Mouse (Mus musculus) midbrain, postnatal 0 days (tissue): ENCODE results near the gene Dcaf8. TPM values are rescaled to one million over a fixed set of nuclear protein-coding genes. Genes with fewer than 3 reads are reported as not detected.
A peak's percentile ranks its signal among the peaks of the same experiment; 100 is the strongest.

ENCODE experiments used
- ATAC-seq: fragments of 200-750 bp; cut with Nextera tagmentation; 2 replicates; pipeline ENCODE4 v1.8.0; 2017; ENCODE audit warnings: moderate number of reproducible peaks, mild to moderate bottlenecking, moderate TSS enrichment, moderate library complexity; ENCODE audit not compliant: low FRiP score
- DNase-seq: peaks from one replicate; pipeline ENCODE4 v3.0.0-alpha.2; 2015; ENCODE audit warnings: low spot score
- H3K27ac ChIP-seq: fragments of 300-500 bp; sonication (generic); 2 replicates; pipeline ENCODE4 v1.5.1; 2014; ENCODE audit warnings: low read depth, mild to moderate bottlenecking, low read length, mixed read lengths
- H3K27me3 ChIP-seq: fragments of 300-500 bp; sonication (generic); 2 replicates; pipeline ENCODE4 v1.6.1; 2014; ENCODE audit warnings: low read length, control low read depth, mixed read lengths; ENCODE audit not compliant: insufficient read depth
- H3K36me3 ChIP-seq: fragments of 300-500 bp; sonication (generic); 2 replicates; pipeline ENCODE4 v1.6.1; 2014; ENCODE audit warnings: low read length, control low read depth, mixed read lengths; ENCODE audit not compliant: insufficient read depth
- H3K4me1 ChIP-seq: fragments of 300-500 bp; sonication (generic); 2 replicates; pipeline ENCODE4 v1.6.1; 2014; ENCODE audit warnings: mild to moderate bottlenecking, control low read depth, antibody characterized with exemption, low read length, mixed read lengths; ENCODE audit not compliant: insufficient read depth
- H3K4me2 ChIP-seq: fragments of 300-500 bp; sonication (generic); 2 replicates; pipeline ENCODE4 v1.6.1; 2014; ENCODE audit warnings: low read depth, mild to moderate bottlenecking, low read length, mixed read lengths; ENCODE audit not compliant: poor library complexity, severe bottlenecking
- H3K4me3 ChIP-seq: fragments of 300-500 bp; sonication (generic); 2 replicates; pipeline ENCODE4 v1.5.1; 2014; ENCODE audit warnings: low read depth, mild to moderate bottlenecking, low read length, moderate library complexity
- H3K9ac ChIP-seq: fragments of 300-500 bp; sonication (generic); replicated peaks from 2 replicates; pipeline ENCODE4 v1.6.1; 2014; ENCODE audit warnings: mild to moderate bottlenecking, low read length, moderate library complexity, mixed read lengths; ENCODE audit not compliant: poor library complexity, severe bottlenecking
- H3K9me3 ChIP-seq: fragments of 300-500 bp; sonication (generic); 2 replicates; pipeline ENCODE4 v1.6.1; 2016; ENCODE audit warnings: low read length, control low read depth
- CTCF ChIP-seq: IDR thresholded peaks from 2 replicates; pipeline ENCODE4 v1.5.1; 2016; ENCODE audit warnings: antibody characterized with exemption, mild to moderate bottlenecking
- WGBS: fragments of 180-500 bp; shearing (Covaris S2); extraction: QIAGEN DNeasy Blood & Tissue Kit; methylation state at CpG from one replicate; pipeline ENCODE4 v1.1.7; 2014; 5-methylcytosine and 5-hydroxymethylcytosine counted together
- polyA plus RNA-seq: library from polyadenylated mRNA; unstranded; fragments of >200 nt; fragmentation: Nextera tagmentation; extraction: Ambion mirVana; gene quantifications from 2 replicates; pipeline ENCODE4 v1.2.1, GENCODE M21; 2015
- total RNA-seq: library from RNA; depleted of rRNA; stranded (reverse); fragments of >200 nt; gene quantifications from 2 replicates; pipeline ENCODE4 v1.2.3, GENCODE M21; 2014

The Dcaf8 gene
- total and polyA plus RNA-seq, 2 experiments from 2014 or later, result 64.6 to 66.8 TPM

DNA sequence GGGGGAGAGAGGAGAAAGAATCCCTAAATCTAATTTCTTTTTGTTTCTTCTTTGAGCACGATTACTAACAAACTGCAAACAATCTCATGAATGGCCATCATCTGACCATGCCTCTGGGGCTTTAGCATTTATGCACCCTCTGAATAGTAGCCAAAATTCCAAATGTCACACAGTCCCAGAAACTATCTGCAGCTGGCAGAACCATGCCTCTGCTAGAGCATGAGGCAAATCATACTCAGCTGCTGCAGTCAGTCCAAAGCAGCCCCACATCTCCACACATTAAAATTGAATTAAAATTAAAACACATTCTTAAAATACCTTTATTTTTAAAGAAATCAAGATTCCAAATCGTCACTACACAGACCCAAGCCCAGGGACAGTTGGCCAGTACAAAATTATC is 7.7 kb upstream of the Dcaf8 start:
- Histone ChIP-seq H3K9ac (no peak overlapping the region), H3K4me3 (no peak overlapping the region), H3K27ac (no peak overlapping the region), H3K27me3 (no peaks in the 10 kb centered on the region), H3K4me1 (no peaks in the 10 kb centered on the region), H3K36me3 (no peaks in the 10 kb centered on the region; the same call in 1 of the 2 replicates), H3K4me2 (no peak overlapping the region), H3K9me3 (no peaks in the 10 kb centered on the region)
- no peak for TF ChIP-seq CTCF
- ATAC-seq (no peak), DNase-seq (no peak)
- 85% methylated on average over 2 of the region's 2 CpGs for WGBS

DNA sequence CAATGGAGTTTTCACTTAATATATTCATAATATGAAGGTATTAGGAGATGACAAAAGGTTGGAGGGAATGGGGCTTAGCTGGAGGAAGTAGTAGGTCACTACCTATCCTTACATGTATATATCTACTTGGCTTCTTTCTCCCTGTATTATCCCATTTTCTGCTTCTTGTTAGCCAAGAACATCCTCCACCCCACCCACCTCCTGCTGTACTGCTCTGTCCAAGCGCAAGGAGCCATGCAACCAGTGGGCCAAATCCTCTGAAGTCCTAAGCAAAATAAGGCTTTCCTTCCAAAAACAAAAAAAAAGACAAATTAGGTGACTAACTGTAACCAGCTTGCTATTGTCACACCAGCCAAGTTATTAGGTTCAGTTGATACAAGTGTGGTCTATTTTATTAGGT is 7.1 kb upstream of the Dcaf8 start:
- H3K4me3 ChIP-seq, result no peak overlapping the region

DNA sequence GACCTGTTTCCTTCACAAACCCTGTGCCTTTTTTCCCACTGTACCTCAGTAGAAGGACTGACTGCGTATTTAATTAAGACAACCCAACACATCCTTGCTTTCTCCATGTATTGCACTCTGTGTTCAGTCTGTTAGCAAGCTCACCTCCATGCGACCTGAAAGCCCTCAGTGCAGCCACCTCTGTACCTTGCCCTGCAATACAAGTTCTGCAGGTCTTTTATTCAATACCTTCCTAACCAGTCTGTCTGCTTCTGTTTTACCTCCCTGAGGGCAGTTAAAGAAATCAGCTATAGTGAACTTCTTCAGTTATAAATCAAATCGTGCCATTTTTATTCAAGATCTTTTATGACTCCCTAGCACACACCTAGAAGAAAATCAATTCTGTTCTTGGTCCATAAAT is 6.4 kb upstream of the Dcaf8 start:
- no peaks in the 10 kb centered on the region for H3K27me3 ChIP-seq
- no peaks in the 10 kb centered on the region for H3K4me1 ChIP-seq
- H3K36me3 ChIP-seq, result no peaks in the 10 kb centered on the region
- no peaks in the 10 kb centered on the region for H3K9me3 ChIP-seq
- ATAC-seq (no peak), DNase-seq (no peak)
- no peak for TF ChIP-seq CTCF
- 82% methylated on average over 3 of the region's 3 CpGs for whole genome bisulfite sequencing
- H3K4me3 ChIP-seq, result no peak overlapping the region
- no peak overlapping the region for H3K4me2 ChIP-seq
- H3K9ac ChIP-seq, result no peak overlapping the region
- no peak overlapping the region for H3K27ac ChIP-seq

More for the DNA sequence above, 7.1 kb upstream of the Dcaf8 start:
- H3K4me1 ChIP-seq, result no peaks in the 10 kb centered on the region
- H3K27ac ChIP-seq, result no peak overlapping the region
- H3K27me3 ChIP-seq, result no peaks in the 10 kb centered on the region
- 81% methylated on average over 1 of the region's 1 CpGs for WGBS
- H3K9me3 ChIP-seq, result no peaks in the 10 kb centered on the region
- DNase-seq (no peak), ATAC-seq (no peak)
- H3K9ac ChIP-seq, result no peak overlapping the region
- H3K36me3 ChIP-seq, result no peaks in the 10 kb centered on the region
- H3K4me2 ChIP-seq, result no peak overlapping the region
- TF ChIP-seq CTCF, result no peak

DNA sequence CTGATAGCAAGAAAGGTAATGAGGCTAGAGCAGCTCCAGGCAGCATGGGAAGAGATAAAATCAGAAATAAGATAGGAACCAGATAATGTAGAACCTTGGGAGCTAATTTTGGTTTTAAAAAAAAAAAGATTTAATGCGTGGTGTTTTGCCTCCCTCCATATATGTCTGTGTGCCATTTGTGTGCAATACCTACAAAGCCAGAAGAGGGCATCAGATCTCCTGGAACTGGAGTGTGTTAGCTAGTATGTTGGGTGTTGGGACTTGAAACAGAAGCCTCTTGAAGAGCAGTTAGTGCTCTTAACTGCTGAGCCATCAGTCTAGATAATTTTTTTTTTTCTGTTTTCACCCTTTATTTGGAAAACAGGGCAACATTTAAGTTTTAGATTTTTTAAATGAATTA is 4.3 kb upstream of the Dcaf8 start:
- no peaks in the 10 kb centered on the region for H3K36me3 ChIP-seq
- TF ChIP-seq CTCF, result peak; percentile 73
- H3K9ac ChIP-seq, result no peak overlapping the region
- no peak for ATAC-seq
- H3K4me3 ChIP-seq, result no peak overlapping the region
- H3K9me3 ChIP-seq, result no peaks in the 10 kb centered on the region
- peak; percentile 55 for DNase-seq
- H3K4me1 ChIP-seq, result no peaks in the 10 kb centered on the region
- H3K4me2 ChIP-seq, result no peak overlapping the region
- WGBS, result 15% methylated on average over 1 of the region's 1 CpGs
- no peak overlapping the region for H3K27ac ChIP-seq
- H3K27me3 ChIP-seq, result no peaks in the 10 kb centered on the region

DNA sequence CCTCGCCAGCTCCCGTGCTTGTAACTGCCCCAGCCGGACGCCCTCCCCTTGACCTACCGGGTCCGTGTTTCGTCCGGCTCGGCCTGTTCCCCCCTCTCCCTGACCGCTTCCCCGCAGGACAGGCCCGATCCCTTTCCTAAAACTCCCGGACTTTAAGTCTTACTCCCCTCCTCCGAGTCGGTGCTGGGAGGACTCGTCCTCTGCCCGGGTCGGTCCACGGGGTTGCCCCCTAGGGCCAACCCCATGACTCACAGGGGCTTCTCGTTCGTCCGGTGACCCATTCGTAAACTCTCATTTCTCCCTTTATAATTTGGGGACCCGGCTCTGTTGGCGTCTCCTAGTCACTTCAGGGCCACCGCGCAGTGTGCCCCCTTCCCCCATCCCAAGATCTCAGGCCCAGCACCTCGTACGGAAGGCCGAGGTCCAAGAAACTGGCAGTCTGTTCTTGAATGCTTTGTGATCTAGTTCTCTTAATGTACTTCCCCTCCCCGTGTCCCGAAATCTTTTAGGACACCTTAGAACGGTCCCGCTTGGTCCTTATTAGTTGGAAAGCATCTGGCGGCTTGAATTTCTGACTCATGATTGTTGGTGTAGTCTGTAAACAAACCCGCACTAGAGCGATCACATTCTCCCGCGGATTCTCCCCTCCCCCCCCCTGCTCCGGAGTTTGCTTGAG is 533 bp downstream of the Dcaf8 start:
- Histone ChIP-seq H3K4me2 (peak overlapping the region; percentile 85), H3K4me3 (peak overlapping the region; percentile 99), H3K27ac (peak overlapping the region; percentile 86), H3K9ac (peak overlapping the region; percentile 98), H3K9me3 (no peaks in the 10 kb centered on the region), H3K36me3 (no peaks in the 10 kb centered on the region), H3K27me3 (no peaks in the 10 kb centered on the region), H3K4me1 (peaks cover 15% of the 10 kb centered on the region)
- under 1% methylated on average over 31 of the region's 40 CpGs for WGBS
- ATAC-seq (peak; percentile 60; the same call in 1 of the 2 replicates), DNase-seq (peak; percentile 32)
- TF ChIP-seq CTCF, result no peak

DNA sequence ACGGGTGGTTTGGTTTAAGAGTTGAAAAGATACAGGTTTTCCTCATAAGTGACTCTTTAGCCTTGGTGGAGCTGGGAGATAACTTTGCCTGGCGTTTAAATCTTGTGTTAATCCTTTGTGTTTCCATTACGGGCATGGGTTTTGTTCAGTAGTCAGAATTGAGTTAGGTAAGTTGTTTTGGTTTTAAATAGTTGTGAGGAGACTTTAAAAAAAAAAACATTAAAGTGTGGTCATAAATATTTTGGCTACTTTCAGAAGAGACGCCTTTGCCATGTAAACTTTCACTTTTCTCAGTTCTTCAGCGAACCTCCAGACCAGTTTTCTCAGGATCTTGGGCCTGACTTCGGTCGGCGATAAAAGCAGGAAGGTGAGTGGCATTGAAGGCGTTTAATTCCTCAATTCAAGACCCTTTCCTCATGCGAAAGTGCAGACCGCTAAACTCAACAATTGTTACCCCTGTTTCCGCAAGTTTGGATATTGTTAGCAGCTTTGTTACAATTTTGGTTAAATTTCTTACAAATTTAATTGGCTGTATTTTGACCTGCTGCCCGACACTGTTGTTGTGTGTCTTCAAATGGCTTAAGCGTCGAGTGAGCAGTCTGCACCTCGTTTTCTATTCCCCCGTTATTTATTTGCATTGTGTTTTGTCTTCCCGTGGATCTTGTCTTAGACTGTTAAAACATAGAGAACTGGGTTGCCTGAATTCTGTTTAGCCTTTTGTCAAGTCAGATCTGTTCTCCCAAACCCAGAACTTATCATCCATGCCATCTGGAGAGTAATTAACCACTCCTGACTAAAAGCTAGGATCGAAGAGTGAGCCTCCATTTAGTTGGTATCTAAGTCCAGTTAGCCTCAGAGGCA is 1.3 kb downstream of the Dcaf8 start:
- DNase-seq (no peak), ATAC-seq (no peak)
- Histone ChIP-seq H3K27ac (peak overlapping the region; percentile 86), H3K4me1 (peaks cover 15% of the 10 kb centered on the region), H3K9ac (peak overlapping the region; percentile 98), H3K4me3 (peak overlapping the region; percentile 99), H3K4me2 (peak overlapping the region; percentile 85), H3K9me3 (no peaks in the 10 kb centered on the region), H3K27me3 (no peaks in the 10 kb centered on the region), H3K36me3 (0 out of 2 replicates have a peak, but pooled peaks cover 6% of the 10 kb centered on the region)
- WGBS, result 13% methylated on average over 19 of the region's 19 CpGs
- TF ChIP-seq CTCF, result no peak
